Mouse (Mus musculus) lung, postnatal 36 days (tissue): Measurements from ENCODE around the gene Kdm5b.
A peak's percentile ranks its signal among the peaks of the same experiment; 100 is the strongest.
"Not testable (repeated sequence)": the region's sequence is repeated elsewhere in the genome, so short reads cannot be mapped to it uniquely, and the experiment has no call there.

ENCODE experiments used
- DNase-seq: peaks from one replicate; pipeline ENCODE4 v3.0.0; 2022; ENCODE audit warnings: mixed read lengths

Kdm5b gene

DNA sequence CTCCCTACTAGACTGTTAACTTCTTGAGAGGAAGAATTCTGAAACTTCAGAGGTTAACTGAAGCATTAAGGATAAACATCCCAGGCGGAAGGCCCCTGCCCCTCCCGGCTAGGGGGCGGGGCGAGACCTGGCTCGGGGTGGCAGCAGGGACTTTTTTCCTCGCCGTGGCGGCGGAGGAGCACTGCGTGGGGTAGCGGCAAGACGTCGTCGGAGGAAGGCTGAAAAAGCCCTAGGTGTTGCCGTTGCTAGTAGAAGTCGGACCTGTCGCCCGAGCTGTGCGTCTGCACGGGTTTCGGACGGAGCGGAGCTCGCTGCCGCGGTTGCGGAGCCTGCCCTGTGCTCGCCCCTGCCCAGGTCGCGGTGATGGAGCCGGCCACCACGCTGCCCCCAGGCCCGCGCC, at the start of gene Kdm5b:
Kdm5b (plus strand) TSS at position 196 of the 400 bp plus-strand sequence.
- peak; percentile 93 for DNase-seq

- DNase-seq = no peak
Observed at GRCm38 (mm10) chr1:134512183-134512582, 47.8 kb upstream of the Kdm5b start.

DNA sequence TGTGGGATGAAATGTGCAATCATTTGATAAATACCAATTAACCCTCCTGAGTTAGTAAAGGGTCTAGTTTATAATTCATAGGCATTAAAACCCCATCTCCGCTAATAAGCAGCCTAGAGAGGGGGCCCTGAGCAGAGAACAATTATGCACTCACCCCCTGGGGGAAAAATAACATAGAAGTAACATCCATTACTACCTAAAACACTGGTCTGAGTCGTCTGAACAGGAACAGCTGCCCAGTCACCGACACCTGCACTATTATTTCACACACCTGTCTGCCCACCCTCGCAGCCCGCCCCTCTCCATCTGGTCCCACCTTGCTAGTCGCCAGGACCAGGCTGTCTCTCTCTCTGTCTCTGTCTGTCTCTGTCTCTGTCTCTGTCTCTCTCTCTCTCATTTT, 47.4 kb upstream of the Kdm5b start:
- DNase-seq = no peak

DNA sequence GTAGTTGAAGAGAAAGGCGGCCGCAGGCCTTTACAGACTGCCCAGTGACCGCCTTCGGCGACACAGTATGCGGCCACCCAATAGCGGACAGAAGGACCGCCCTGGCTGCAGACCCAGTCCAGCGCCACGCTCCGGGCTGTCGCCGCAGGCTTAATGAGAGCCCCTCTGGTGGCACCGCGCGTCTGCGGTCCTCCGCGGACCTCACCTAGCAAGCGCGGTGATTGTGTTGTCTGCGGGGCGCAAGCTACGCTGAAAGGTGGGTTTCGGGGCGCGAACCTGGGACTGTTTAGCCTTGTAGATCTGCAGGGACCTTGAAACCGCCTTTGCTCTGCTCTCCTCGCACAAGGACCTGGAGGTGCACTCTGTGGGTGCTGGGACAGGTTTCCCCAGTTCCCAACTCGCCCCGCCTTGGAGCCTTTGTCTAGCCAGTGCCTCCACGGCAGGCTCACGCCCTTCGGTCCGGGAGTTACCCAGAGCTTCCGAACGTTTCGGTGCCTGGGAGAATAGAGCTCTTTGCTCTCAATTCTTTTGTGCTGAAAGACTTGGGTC, 46.6 kb upstream of the Kdm5b start:
- DNase-seq = peak; percentile 63

- DNase-seq = peak; percentile 57
Observed at GRCm38 (mm10) chr1:134513876-134514590, 45.9 kb upstream of the Kdm5b start.

GRCm38 (mm10) chr1:134515891-134516290, 44.1 kb upstream of the Kdm5b start:
- no peak for DNase-seq

GRCm38 (mm10) chr1:134516491-134517198, 43.3 kb upstream of the Kdm5b start:
- DNase-seq = peak; percentile 9

DNA sequence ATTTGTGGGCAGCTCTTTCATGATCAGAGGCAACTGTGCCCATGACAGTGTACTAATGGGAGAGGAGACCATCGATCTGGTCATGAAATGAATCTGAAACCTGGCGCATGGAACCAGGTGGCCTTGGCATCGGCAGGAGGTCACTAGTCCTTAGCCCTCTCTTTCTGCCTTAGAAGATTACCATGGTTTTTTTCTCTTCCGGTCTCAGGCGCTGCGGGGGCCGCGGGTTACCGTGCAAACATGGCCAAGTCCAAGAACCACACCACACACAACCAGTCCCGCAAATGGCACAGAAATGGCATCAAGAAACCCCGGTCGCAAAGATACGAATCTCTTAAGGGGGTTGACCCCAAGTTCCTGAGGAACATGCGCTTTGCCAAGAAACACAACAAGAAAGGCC, 42.1 kb upstream of the Kdm5b start:
- not testable (repeated sequence) for DNase-seq

DNA sequence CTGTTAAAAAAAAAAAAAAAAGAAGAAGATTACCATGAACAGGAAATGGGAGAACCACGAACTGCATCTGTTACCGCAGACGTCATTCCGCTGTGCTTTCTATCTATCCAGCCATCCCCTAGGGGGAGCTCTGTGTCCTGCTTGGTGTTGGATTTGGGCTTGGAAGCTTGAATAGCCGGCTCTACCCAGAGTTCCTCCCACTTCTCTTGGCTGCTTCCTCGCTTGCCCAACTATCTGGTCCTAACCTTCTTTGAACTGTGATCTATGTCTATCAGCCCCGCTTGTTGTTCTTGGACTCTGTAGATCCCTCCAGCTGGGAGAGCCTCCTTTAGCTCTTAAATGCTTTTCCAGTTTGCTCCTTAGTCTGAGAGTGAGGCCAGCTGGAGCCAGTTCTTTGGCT, 41.3 kb upstream of the Kdm5b start:
- DNase-seq = peak; percentile 96

DNA sequence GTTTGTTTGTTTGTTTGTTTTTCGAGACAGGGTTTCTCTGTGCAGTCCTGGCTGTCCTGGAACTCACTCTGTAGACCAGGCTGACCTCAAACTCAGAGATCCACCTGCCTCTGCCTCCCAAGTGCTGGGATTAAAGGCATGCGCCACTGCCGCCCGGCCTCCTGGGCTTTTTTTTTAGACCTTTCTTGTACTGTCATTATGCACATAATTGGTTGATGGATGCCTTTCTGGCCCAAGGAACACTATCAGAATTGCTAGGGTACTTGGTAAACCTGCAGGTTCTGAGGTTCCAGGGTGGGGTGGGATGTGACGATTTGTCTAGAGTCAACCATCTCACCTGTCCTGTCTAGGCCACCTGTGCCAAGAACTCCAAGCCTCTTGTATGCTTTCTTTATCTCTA, 40.8 kb upstream of the Kdm5b start:
- DNase-seq = not testable (repeated sequence)

- DNase-seq = no peak
Observed at GRCm38 (mm10) chr1:134520001-134520721, 39.8 kb upstream of the Kdm5b start.

- no peak for DNase-seq
Observed at GRCm38 (mm10) chr1:134521163-134521562, 38.8 kb upstream of the Kdm5b start.

DNA sequence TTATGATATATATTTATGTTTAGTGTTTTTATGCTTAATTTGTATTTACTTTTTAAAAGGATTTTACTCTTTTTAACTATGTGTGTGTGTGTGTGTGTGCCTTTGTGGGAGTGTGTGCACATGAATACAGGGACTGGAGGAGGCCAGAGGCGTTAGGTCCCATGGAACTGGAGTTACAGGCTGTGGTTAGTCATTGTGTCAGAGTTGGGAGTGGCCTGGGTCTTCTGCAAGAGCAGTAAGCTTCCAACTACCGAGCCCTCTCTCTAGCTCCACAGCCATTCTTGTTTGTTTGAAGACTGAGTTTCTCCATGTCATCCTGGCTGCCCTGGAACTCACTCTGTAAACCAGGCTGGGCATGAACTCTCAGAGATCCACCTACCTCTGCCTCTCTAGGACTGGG, 37.6 kb upstream of the Kdm5b start:
- DNase-seq = no peak

DNA sequence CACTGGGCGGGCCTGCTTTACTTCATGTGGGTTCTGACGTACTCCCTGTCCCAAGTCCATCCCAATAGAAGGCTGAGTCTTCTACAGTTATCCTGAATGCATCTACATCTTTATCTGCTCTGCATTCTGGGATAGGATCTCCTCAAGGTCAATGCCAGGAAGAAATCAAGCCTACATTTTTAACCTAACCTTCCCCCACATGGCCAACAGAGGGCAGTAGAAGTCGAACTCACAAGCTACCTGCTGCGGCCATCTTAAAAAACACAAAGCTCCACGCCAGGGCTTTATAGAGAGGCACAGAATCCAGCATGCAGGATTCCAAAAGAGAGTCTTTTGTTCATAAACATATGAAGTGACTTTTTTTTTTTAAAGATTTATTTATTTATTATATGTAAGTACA, 35.5 kb upstream of the Kdm5b start:
- peak; percentile 70 for DNase-seq

DNA sequence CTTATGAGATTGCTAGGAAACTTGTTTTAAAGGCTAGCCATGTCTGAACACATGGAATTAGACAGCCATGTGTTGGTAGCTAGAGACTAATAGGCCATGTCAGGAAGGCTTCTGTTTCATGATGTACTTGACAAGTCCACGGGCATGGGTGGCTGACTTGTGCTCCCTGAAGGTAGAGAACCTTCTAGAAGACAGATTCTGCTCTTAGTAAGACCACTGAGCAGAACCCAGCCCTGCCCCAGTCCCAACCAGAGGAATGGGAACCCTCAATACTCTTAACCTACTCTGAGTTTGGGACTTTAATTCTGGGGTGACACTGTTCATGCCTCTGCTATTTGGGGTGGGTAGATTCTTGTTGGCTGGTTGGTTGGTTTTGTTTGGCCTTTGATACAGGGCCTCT, 35.0 kb upstream of the Kdm5b start:
- DNase-seq = no peak

- DNase-seq = no peak
Observed at GRCm38 (mm10) chr1:134526752-134527151, 33.2 kb upstream of the Kdm5b start.

GRCm38 (mm10) chr1:134530618-134531017, 29.4 kb upstream of the Kdm5b start:
- DNase-seq = no peak

DNA sequence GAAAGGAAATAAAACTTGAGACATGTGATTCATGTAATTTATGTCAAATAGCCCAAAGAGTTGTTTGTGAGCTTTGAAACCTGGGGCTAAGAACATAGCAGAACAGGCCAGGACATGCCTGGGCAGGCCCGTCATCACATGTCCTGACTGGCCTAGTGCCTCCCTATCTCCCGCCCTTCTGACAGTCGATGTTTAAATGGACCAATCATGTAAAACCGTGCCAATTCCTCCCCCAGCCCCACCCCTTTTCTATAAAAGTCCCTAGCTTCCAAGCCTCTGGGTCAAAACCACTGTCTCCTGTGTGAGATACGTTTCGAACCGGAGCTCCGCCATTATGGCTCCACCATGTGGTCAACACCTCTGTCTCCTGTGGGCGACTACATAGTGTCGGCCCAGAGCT, 26.3 kb upstream of the Kdm5b start:
- not testable (repeated sequence) for DNase-seq

DNA sequence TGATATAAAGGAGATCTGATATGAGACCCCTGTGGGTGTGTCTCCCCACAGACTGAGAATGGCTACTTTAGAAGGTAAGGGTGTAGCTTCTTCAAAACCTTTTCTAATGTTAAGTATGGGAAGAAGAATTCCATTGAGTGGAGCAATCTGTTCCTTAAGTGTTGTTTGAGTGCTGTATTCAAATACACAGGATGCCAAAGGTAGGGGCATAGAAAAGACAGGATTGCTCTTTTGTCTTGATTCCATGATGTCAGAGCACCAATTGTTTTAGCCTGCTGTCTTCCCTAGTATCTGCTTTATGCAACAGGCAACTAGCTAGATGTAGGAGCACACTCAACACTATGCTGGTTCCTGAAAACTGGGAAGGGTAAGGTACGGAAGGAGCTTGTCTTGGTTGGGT, 24.9 kb upstream of the Kdm5b start:
- DNase-seq = no peak

- no peak for DNase-seq
Observed at GRCm38 (mm10) chr1:134535513-134535912, 24.5 kb upstream of the Kdm5b start.

- DNase-seq = no peak
Observed at GRCm38 (mm10) chr1:134540610-134541009, 19.4 kb upstream of the Kdm5b start.

DNA sequence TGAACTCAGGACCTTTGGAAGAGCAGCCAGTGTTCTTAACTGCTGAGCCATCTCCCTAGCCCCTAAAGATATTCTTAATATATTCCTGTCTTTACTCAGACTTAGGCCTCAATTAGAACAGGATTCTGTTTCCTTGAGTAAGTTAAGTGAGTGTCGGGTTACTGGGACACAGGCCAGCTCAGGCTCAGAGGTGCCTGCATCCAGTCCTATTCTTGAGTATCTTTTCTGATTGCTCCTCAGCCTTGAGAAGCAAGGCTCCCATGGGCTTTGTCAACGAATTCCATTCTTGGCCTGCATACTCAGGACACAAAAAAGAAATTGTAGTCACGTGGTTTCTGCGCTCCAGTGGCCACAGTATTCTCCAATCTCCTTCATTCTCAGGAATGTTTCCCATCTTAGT, 11.7 kb upstream of the Kdm5b start:
- DNase-seq = no peak

DNA sequence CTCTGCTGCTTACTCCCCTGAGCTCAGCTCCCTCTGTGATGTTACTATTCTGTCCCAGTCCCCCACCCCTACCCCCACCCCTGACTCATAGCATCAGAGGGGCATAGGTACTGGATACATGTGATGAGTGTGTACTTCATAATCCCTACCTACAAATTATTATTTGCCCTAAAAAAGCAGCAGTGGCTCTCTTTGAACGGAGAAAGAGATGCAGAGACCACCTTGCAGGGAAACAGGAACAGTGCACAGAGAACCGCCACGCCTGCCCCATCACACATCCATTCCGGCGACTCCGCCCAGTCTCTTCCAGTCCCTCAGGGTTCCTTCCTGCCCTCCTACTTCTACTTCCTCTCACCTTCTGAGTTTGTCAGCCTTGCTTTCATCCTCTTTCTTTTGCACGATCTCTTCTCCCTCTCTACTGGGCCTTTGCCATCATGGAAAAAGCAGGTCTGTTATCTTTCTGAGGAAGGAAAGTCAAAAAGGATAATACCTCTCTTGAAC, 10.3 kb upstream of the Kdm5b start, which contains the start of gene Mgat4e:
Mgat4e (minus strand) TSS at position 51 of the 501 bp plus-strand sequence.
- no peak for DNase-seq
